Mouse (Mus musculus): ENCODE measurements around the gene Mab21l1. TPM values are rescaled to one million over a fixed set of nuclear protein-coding genes. Genes with fewer than 3 reads are reported as not detected.

Gene Mab21l1
- total and polyA plus RNA-seq, 2 experiments from 2014 or later: 137 to 179 TPM

GRCm38 (mm10) chr3:55819598-55819997 is 37.3 kb downstream of the Mab21l1 start:
- H3K9me3 ChIP-seq (ENCODE audit: low read length): no peaks in the 10 kb centered on the region
- ATAC-seq (no peak), DNase-seq (ENCODE audit: low spot score) (no peak)
- H3K4me1 ChIP-seq (ENCODE audit: insufficient read depth, low read length): no peaks in the 10 kb centered on the region
- H3K27ac ChIP-seq: no peak overlapping the region
- no peak for TF ChIP-seq CTCF (IDR thresholded peaks at IDR 0.05; ENCODE audit: low read depth)
- H3K36me3 ChIP-seq (ENCODE audit: insufficient read depth, low read length): no peaks in the 10 kb centered on the region
- no peak overlapping the region for H3K4me2 ChIP-seq (ENCODE audit: low read depth, low read length)
- no peaks in the 10 kb centered on the region for H3K27me3 ChIP-seq (ENCODE audit: insufficient read depth, low read length)
- H3K4me3 ChIP-seq (ENCODE audit: low read length): no peak overlapping the region
- no peak overlapping the region for H3K9ac ChIP-seq (replicated peaks; ENCODE audit: low read length)

- no peak for TF ChIP-seq CTCF (IDR thresholded peaks at IDR 0.05; ENCODE audit: low read depth)
- no peaks in the 10 kb centered on the region for H3K9me3 ChIP-seq (ENCODE audit: low read length)
- no peaks in the 10 kb centered on the region for H3K36me3 ChIP-seq (ENCODE audit: insufficient read depth, low read length)
- no peaks in the 10 kb centered on the region for H3K4me1 ChIP-seq (ENCODE audit: insufficient read depth, low read length)
- no peak overlapping the region for H3K4me2 ChIP-seq (ENCODE audit: low read depth, low read length)
- ATAC-seq: no peak
- WGBS: 63% methylated on average over 3 of the region's 3 CpGs
- no peaks in the 10 kb centered on the region for H3K27me3 ChIP-seq (ENCODE audit: insufficient read depth, low read length)
- no peak overlapping the region for H3K27ac ChIP-seq
- no peak overlapping the region for H3K9ac ChIP-seq (replicated peaks; ENCODE audit: low read length)
- no peak for DNase-seq (ENCODE audit: low spot score)
- no peak overlapping the region for H3K4me3 ChIP-seq (ENCODE audit: low read length)
Measured at GRCm38 (mm10) chr3:55824864-55825263, 42.6 kb downstream of the Mab21l1 start.

GRCm38 (mm10) chr3:55828481-55829256 is 46.4 kb downstream of the Mab21l1 start:
- no peak overlapping the region for H3K4me3 ChIP-seq (ENCODE audit: low read length)
- H3K27ac ChIP-seq: no peak overlapping the region
- no peaks in the 10 kb centered on the region for H3K27me3 ChIP-seq (ENCODE audit: insufficient read depth, low read length)
- H3K4me1 ChIP-seq (ENCODE audit: insufficient read depth, low read length): no peaks in the 10 kb centered on the region
- H3K4me2 ChIP-seq (ENCODE audit: low read depth, low read length): no peak overlapping the region
- DNase-seq (ENCODE audit: low spot score) (no peak), ATAC-seq (no peak)
- no peak overlapping the region for H3K9ac ChIP-seq (replicated peaks; ENCODE audit: low read length)
- H3K36me3 ChIP-seq (ENCODE audit: insufficient read depth, low read length): no peaks in the 10 kb centered on the region; the same call in 1 of the 2 replicates
- H3K9me3 ChIP-seq (ENCODE audit: low read length): no peaks in the 10 kb centered on the region
- TF ChIP-seq CTCF (IDR thresholded peaks at IDR 0.05; ENCODE audit: low read depth): no peak
- 63% methylated on average over 10 of the region's 10 CpGs for WGBS

- Histone ChIP-seq H3K27ac (no peak overlapping the region), H3K4me2 (ENCODE audit: low read depth, low read length) (no peak overlapping the region), H3K9me3 (ENCODE audit: low read length) (no peaks in the 10 kb centered on the region), H3K27me3 (ENCODE audit: insufficient read depth, low read length) (no peaks in the 10 kb centered on the region), H3K9ac (replicated peaks; ENCODE audit: low read length) (no peak overlapping the region), H3K4me1 (ENCODE audit: insufficient read depth, low read length) (no peaks in the 10 kb centered on the region), H3K4me3 (ENCODE audit: low read length) (no peak overlapping the region), H3K36me3 (ENCODE audit: insufficient read depth, low read length) (no peaks in the 10 kb centered on the region; the same call in 1 of the 2 replicates)
- 65% methylated on average over 5 of the region's 5 CpGs for WGBS
- DNase-seq (ENCODE audit: low spot score): no peak
- no peak for TF ChIP-seq CTCF (IDR thresholded peaks at IDR 0.05; ENCODE audit: low read depth)
- no peak for ATAC-seq
Measured at GRCm38 (mm10) chr3:55830226-55830625, 47.9 kb downstream of the Mab21l1 start.

Data from hindbrain, postnatal 0 days (tissue).